Mouse (Mus musculus) cortical plate, adult 2 months (tissue): Measurements from ENCODE around the gene Ptpdc1. TPM values are rescaled to one million over a fixed set of nuclear protein-coding genes. Genes with fewer than 3 reads are reported as not detected.

ENCODE experiments used
- H3K27ac ChIP-seq: fragments of 200-500 bp; 2 replicates; pipeline ENCODE4 v1.5.1; 2012; ENCODE audit warnings: low read length, control low read depth, inconsistent platforms; ENCODE audit not compliant: insufficient read depth
- H3K4me1 ChIP-seq: fragments of 200-500 bp; 2 replicates; pipeline ENCODE4 v1.6.1; 2011; ENCODE audit warnings: low read length; ENCODE audit not compliant: control insufficient read depth, insufficient read depth
- H3K4me3 ChIP-seq: fragments of 200-500 bp; 2 replicates; pipeline ENCODE4 v1.5.1; 2011; ENCODE audit warnings: mild to moderate bottlenecking, low read length, control low read depth; ENCODE audit not compliant: insufficient read depth
- CTCF ChIP-seq: fragments of 200-500 bp; IDR thresholded peaks from 2 replicates; pipeline ENCODE4 v1.5.1; 2011; ENCODE audit warnings: mild to moderate bottlenecking, control low read depth, low read length; ENCODE audit not compliant: insufficient read depth; ENCODE audit errors: extremely low read depth
- POLR2A ChIP-seq: fragments of 200-500 bp; IDR thresholded peaks from 2 replicates; pipeline ENCODE4 v1.6.1; 2011; ENCODE audit warnings: mild to moderate bottlenecking, low read length, control low read depth; ENCODE audit not compliant: insufficient read depth; ENCODE audit errors: extremely low read depth
- polyA plus RNA-seq: library from polyadenylated mRNA; depleted of rRNA; stranded (reverse); fragments of >200 nt; gene quantifications from 2 replicates; pipeline ENCODE4 v1.2.3, GENCODE M21; 2012

Gene Ptpdc1
- polyA plus RNA-seq, 1 experiment = 15.4 TPM

DNA sequence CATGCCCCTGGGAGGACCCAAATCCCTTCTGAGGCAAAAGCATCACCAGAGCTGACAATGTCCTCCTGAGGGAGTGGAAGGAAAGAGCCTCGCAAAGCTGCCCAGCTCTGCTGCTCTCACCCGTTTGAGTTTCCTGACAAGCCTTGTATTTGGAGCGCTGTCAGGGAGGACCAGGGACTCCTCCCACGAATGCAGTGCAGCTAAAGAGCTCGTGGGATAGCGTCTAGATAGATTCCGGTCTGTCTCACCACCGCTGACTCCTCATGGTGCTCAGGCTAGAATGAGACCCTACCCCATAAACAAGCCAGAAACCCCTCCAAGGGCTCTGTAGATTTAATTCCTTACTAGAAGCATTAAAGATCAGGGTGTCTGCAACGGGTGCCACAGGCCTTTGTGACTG lies 32.3 kb upstream of the Ptpdc1 start:
- no peak overlapping the region for H3K4me3 ChIP-seq
- no peak overlapping the region for H3K27ac ChIP-seq
- TF ChIP-seq CTCF (no peak), POLR2A (no peak)
- no peaks in the 10 kb centered on the region for H3K4me1 ChIP-seq

DNA sequence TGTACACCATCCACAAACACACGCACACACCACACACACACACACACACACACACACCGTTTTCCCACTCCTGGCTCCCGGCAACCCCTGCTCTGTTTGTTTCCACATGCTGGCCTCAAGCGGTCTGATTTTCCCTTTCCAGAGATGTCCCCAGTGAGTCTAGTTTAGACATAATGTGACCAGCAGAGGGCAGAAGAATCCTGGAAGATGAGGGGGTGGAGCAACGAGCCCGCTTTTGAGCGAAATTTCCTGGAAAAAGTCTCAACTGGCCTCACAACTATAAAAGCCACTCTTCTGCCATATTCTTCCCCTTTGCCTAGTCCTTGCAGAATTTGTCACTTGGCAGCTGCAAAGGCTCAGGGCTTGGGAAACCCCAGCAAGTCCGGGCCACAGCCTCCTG lies 30.2 kb upstream of the Ptpdc1 start:
- Histone ChIP-seq H3K27ac (no peak overlapping the region), H3K4me1 (no peaks in the 10 kb centered on the region), H3K4me3 (no peak overlapping the region)
- TF ChIP-seq POLR2A (no peak), CTCF (peak; percentile 78)

- Histone ChIP-seq H3K4me3 (no peak overlapping the region), H3K4me1 (no peaks in the 10 kb centered on the region), H3K27ac (no peak overlapping the region)
- TF ChIP-seq CTCF (peak; percentile 78), POLR2A (no peak)
Observed at GRCm38 (mm10) chr13:48653788-48654770, 28.6 kb upstream of the Ptpdc1 start.

DNA sequence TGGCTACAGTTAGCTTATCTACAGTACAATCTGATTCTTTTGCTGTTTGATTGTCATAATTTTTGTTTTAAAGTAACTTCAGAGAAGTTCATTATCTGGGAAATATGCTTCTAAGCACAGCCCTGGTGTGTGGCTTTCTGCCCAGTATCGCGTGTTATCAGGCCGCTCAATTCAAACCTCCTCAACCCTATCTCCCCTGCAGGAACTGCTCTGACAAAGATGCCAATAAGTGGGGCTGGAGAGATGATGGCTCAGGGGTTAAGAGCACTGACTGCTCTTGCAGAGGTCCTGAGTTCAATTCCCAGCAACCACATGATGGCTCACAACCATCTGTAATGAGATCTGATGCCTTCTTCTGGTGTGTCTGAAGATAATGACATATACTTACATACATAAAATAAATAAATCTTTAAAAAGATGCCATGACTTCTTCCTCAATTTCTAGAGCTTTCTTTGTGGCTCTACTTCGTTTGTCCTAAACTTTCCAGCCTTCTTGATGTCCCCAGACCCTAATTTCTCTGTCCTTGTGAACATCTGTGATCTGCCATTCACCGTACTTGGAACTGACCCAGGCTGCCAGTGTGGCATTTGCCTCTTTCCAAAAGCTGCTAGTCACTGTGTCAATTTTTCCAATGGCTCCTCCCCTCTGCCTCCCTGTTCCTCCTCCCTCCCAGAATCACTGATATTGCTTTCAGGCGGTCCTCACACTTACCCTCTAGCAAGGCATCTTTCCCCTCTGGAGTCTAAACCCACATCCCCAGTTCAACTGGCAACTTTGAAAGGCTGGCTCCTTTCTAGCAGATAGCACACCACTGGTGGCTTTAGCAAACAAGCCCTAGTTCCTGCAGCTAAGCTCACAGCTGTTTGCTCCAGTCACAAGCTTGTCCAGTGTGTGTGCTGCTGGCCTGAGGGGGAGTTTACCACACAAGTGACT lies 25.9 kb upstream of the Ptpdc1 start:
- Histone ChIP-seq H3K4me3 (no peak overlapping the region), H3K27ac (no peak overlapping the region), H3K4me1 (no peaks in the 10 kb centered on the region)
- no peak for TF ChIP-seq CTCF
- no peak for TF ChIP-seq POLR2A

DNA sequence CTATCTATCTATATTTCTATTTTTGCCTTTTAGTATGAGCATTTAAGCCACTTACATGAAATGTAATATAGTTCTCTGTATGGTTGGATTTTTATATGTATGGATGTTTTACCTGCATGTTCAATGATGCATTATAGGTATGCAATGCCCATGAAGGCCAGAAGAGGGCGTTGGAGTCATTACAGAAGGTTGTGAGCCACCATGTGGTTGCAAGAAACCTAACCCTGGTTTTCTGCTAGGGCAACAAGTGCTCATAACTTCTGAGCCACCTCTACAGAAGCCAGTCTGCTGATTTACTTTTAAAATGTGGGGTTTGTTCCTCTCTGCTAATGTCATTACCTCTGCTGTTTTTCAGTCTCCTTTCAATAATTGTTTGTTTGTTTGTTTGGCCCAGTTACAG lies 25.2 kb upstream of the Ptpdc1 start:
- peak; percentile 43; the same call in 1 of the 2 replicates for TF ChIP-seq CTCF
- TF ChIP-seq POLR2A = no peak
- H3K4me1 ChIP-seq = no peaks in the 10 kb centered on the region
- no peak overlapping the region for H3K4me3 ChIP-seq
- H3K27ac ChIP-seq = no peak overlapping the region

DNA sequence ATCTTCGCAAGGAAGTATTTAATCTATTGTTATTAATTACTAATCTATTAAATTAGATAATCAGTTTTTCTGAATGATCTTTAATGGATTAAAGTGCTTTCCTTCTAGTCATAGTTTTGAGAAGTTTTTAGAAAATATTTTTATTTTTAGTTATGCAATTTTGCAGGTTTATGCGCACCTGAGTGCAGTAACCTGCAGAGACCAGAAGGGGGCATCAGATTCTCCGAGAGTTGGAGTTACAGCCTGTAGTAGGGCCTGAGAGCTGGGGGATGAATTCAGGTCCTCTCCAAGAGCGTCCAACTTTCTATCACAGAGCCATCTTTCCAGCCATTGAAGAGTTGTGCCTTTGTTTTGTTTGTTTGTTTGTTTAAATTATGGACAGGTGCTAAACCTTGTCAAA lies 21.2 kb upstream of the Ptpdc1 start:
- H3K27ac ChIP-seq = no peak overlapping the region
- TF ChIP-seq POLR2A (no peak), CTCF (no peak)
- H3K4me3 ChIP-seq = no peak overlapping the region
- no peaks in the 10 kb centered on the region for H3K4me1 ChIP-seq

DNA sequence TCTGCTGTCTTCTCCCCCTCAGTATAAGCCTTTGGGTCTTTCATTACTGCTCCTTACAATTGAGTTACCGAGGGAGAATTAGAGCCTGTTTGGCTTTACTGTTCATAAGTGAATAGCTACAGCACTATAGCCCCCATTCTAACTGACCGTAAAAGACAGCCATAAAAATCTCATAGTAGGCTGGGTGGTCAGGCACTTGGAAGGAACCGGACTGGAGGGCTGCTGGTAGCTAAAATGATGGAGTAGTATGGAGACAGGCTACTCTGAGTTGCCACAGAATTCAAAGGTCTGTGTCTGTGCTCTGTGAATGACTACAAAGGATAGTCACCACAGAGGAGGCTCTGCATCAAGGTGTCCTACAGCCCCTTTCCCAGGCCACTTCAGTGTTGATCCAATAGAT lies 18.5 kb upstream of the Ptpdc1 start:
- no peaks in the 10 kb centered on the region for H3K4me1 ChIP-seq
- no peak overlapping the region for H3K4me3 ChIP-seq
- H3K27ac ChIP-seq = no peak overlapping the region
- TF ChIP-seq POLR2A = no peak
- no peak for TF ChIP-seq CTCF

DNA sequence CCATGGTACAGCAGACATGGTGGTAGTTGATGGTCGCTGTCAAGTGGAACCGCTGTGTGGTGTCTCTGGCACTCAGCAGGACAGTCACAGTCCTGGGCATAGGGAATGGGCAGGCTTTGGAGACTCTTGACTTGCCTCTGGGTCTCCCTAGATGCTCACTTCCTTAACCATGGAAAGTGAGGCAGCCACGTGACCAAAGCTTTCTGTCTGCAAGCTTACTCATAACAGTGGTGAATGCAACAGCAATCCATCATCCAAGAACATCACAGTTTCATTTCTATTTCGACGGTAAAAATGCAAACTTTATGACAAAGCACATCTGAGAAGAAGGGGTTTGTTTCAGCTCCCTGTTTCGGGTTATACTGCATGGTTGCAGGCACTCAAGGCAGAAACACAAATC lies 17.6 kb upstream of the Ptpdc1 start:
- Histone ChIP-seq H3K27ac (no peak overlapping the region), H3K4me1 (no peaks in the 10 kb centered on the region), H3K4me3 (no peak overlapping the region)
- no peak for TF ChIP-seq CTCF

GRCm38 (mm10) chr13:48639570-48639969 lies 14.1 kb upstream of the Ptpdc1 start:
- H3K4me3 ChIP-seq = no peak overlapping the region
- peak; percentile 92 for TF ChIP-seq CTCF
- TF ChIP-seq POLR2A = no peak
- no peaks in the 10 kb centered on the region for H3K4me1 ChIP-seq

GRCm38 (mm10) chr13:48637706-48638105 lies 12.2 kb upstream of the Ptpdc1 start:
- Histone ChIP-seq H3K4me3 (no peak overlapping the region), H3K4me1 (no peaks in the 10 kb centered on the region), H3K27ac (no peak overlapping the region)
- TF ChIP-seq POLR2A (no peak), CTCF (no peak)

More at GRCm38 (mm10) chr13:48639570-48639969, 14.1 kb upstream of the Ptpdc1 start:
- H3K27ac ChIP-seq = no peak overlapping the region
